Mouse (Mus musculus): Measurements from ENCODE around the gene Atxn7l3. TPM values are rescaled to one million over a fixed set of nuclear protein-coding genes. Genes with fewer than 3 reads are reported as not detected.

Gene Atxn7l3
- 10 to 100 TPM; 58.3 to 58.7 TPM for total RNA-seq (2021)
- long read RNA-seq, experiment 1, partial matches to known transcripts, result 0 of 22 reads
- long read RNA-seq, experiment 1, other reads (novel, unspliced or antisense), result 17 of 22 reads
- long read RNA-seq, experiment 2, partial matches to known transcripts, result 0 of 36 reads
- long read RNA-seq, experiment 2, other reads (novel, unspliced or antisense), result 32 of 36 reads

- DNase-seq (ENCODE audit: low spot score in 2 of 2), result peak; percentile 91 to 97
These were observed at the start of gene Atxn7l3 for GRCm38 (mm10) chr11:102296491-102297472. Atxn7l3 (minus strand) TSS chr11:102296631.

- DNase-seq (ENCODE audit: low spot score in 2 of 2), result no peak
These were observed 48.0 kb upstream of the Atxn7l3 start for GRCm38 (mm10) chr11:102344458-102344857.

GRCm38 (mm10) chr11:102342742-102343141 lies 46.3 kb upstream of the Atxn7l3 start:
- DNase-seq (ENCODE audit: low spot score in 2 of 2), result no peak

- DNase-seq (ENCODE audit: low spot score in 2 of 2), result no peak
These were observed 44.7 kb upstream of the Atxn7l3 start for GRCm38 (mm10) chr11:102341101-102341500.

GRCm38 (mm10) chr11:102339624-102340023 lies 43.2 kb upstream of the Atxn7l3 start:
- DNase-seq (ENCODE audit: low spot score in 2 of 2), result no peak

- DNase-seq (ENCODE audit: low spot score in 2 of 2), result no peak
These were observed 42.8 kb upstream of the Atxn7l3 start for GRCm38 (mm10) chr11:102339195-102339594.

- peak in 1 of 2 experiments; percentile 44 for DNase-seq (ENCODE audit: low spot score in 2 of 2)
These were observed 42.1 kb upstream of the Atxn7l3 start for GRCm38 (mm10) chr11:102338561-102338960.

GRCm38 (mm10) chr11:102337921-102338320 lies 41.5 kb upstream of the Atxn7l3 start:
- DNase-seq (ENCODE audit: low spot score in 2 of 2), result no peak

- DNase-seq (ENCODE audit: low spot score in 2 of 2), result no peak
These were observed 39.8 kb upstream of the Atxn7l3 start for GRCm38 (mm10) chr11:102336191-102336590.

- no peak for DNase-seq (ENCODE audit: low spot score in 2 of 2)
These were observed 38.7 kb upstream of the Atxn7l3 start for GRCm38 (mm10) chr11:102334973-102335700.

GRCm38 (mm10) chr11:102334010-102334409 lies 37.6 kb upstream of the Atxn7l3 start:
- DNase-seq (ENCODE audit: low spot score in 2 of 2), result no peak

GRCm38 (mm10) chr11:102333061-102333460 lies 36.6 kb upstream of the Atxn7l3 start:
- no peak for DNase-seq (ENCODE audit: low spot score in 2 of 2)

GRCm38 (mm10) chr11:102331806-102332205 lies 35.4 kb upstream of the Atxn7l3 start:
- no peak for DNase-seq (ENCODE audit: low spot score in 2 of 2)

- DNase-seq (ENCODE audit: low spot score in 2 of 2), result no peak
These were observed 33.6 kb upstream of the Atxn7l3 start for GRCm38 (mm10) chr11:102330039-102330438.

- no peak for DNase-seq (ENCODE audit: low spot score in 2 of 2)
These were observed 33.1 kb upstream of the Atxn7l3 start for GRCm38 (mm10) chr11:102329518-102329917.

- no peak for DNase-seq (ENCODE audit: low spot score in 2 of 2)
These were observed 31.4 kb upstream of the Atxn7l3 start for GRCm38 (mm10) chr11:102327839-102328238.

GRCm38 (mm10) chr11:102327250-102327649 lies 30.8 kb upstream of the Atxn7l3 start:
- DNase-seq (ENCODE audit: low spot score in 2 of 2), result no peak

- DNase-seq (ENCODE audit: low spot score in 2 of 2), result no peak
These were observed 27.1 kb upstream of the Atxn7l3 start for GRCm38 (mm10) chr11:102323516-102323915.

GRCm38 (mm10) chr11:102321931-102322330 lies 25.5 kb upstream of the Atxn7l3 start:
- no peak for DNase-seq (ENCODE audit: low spot score in 2 of 2)

- peak in 1 of 2 experiments; percentile 51 for DNase-seq (ENCODE audit: low spot score in 2 of 2)
These were observed 24.2 kb upstream of the Atxn7l3 start for GRCm38 (mm10) chr11:102320686-102321005.

GRCm38 (mm10) chr11:102319941-102320685 lies 23.7 kb upstream of the Atxn7l3 start:
- peak; percentile 69 to 71 for DNase-seq (ENCODE audit: low spot score in 2 of 2)
